Mouse (Mus musculus) neural tube, embryonic 13.5 days (tissue): ENCODE measurements at regions not wholly inside any gene's neighbourhood (a gene's known extent, or its start where the extent isn't known, plus 50 kb on each side); places are given as distances from the start of the nearest gene placed in this dataset.

Experiments
- ATAC-seq: fragments of 200-750 bp; cut with Nextera tagmentation; 2 replicates; pipeline ENCODE4 v1.8.0; 2017; ENCODE audit warnings: low read depth, mild to moderate bottlenecking, moderate TSS enrichment, moderate library complexity
- H3K27ac ChIP-seq: fragments of 300-500 bp; sonication (generic); replicated peaks from 2 replicates; pipeline ENCODE4 v1.5.1; 2015; ENCODE audit warnings: moderate library complexity, mild to moderate bottlenecking, inconsistent platforms
- H3K27me3 ChIP-seq: fragments of 300-500 bp; sonication (generic); 2 replicates; pipeline ENCODE4 v1.6.1; 2015; ENCODE audit warnings: mild to moderate bottlenecking, inconsistent platforms
- H3K36me3 ChIP-seq: fragments of 300-500 bp; sonication (generic); 2 replicates; pipeline ENCODE4 v1.6.1; 2015; ENCODE audit warnings: mild to moderate bottlenecking, inconsistent platforms
- H3K4me1 ChIP-seq: fragments of 300-500 bp; sonication (generic); replicated peaks from 2 replicates; pipeline ENCODE4 v1.6.1; 2015; ENCODE audit warnings: inconsistent platforms
- H3K4me2 ChIP-seq: fragments of 300-500 bp; sonication (generic); 2 replicates; pipeline ENCODE4 v1.6.1; 2015; ENCODE audit warnings: inconsistent platforms, mild to moderate bottlenecking, moderate library complexity
- H3K4me3 ChIP-seq: fragments of 300-500 bp; sonication (generic); 2 replicates; pipeline ENCODE4 v1.5.1; 2015; ENCODE audit warnings: mild to moderate bottlenecking, inconsistent platforms
- H3K9ac ChIP-seq: fragments of 300-500 bp; sonication (generic); 2 replicates; pipeline ENCODE4 v1.6.1; 2015; ENCODE audit warnings: moderate library complexity, mild to moderate bottlenecking, inconsistent platforms
- H3K9me3 ChIP-seq: fragments of 300-500 bp; sonication (generic); 2 replicates; pipeline ENCODE4 v1.6.1; 2016; ENCODE audit warnings: inconsistent platforms
- WGBS: fragments of 180-500 bp; shearing (Covaris S2); methylation state at CpG from one replicate; pipeline ENCODE4 v1.1.7; 2015; 5-methylcytosine and 5-hydroxymethylcytosine counted together

DNA sequence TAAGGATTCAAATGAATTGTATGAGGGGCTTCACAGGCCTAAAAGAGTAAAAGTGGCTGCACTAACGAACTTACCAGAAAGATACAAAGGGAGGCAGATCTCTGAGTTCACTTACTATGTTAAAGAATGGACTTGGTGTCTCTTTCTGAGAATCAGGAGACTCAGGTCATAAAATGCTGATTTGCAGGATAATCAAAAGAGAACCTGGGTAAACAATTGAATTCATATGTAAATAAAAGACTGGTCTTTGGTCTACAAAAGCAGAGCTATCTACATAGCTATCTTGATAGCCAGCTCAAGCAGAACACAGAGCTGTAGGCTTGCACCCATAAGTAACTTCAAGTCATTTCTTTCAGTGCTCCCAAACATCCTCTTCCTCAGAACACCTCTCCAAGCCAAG is 72.8 kb upstream of the 4930583I09Rik start:
- Histone ChIP-seq H3K36me3 (no peaks in the 10 kb centered on the region), H3K4me3 (no peak overlapping the region), H3K27me3 (no peaks in the 10 kb centered on the region), H3K4me1 (peaks cover under 1% of the 10 kb centered on the region), H3K9ac (no peak overlapping the region), H3K27ac (no peak overlapping the region), H3K9me3 (peaks cover 3% of the 10 kb centered on the region), H3K4me2 (no peak overlapping the region)
- 70% methylated on average over 1 of the region's 1 CpGs for WGBS
- ATAC-seq: no peak

DNA sequence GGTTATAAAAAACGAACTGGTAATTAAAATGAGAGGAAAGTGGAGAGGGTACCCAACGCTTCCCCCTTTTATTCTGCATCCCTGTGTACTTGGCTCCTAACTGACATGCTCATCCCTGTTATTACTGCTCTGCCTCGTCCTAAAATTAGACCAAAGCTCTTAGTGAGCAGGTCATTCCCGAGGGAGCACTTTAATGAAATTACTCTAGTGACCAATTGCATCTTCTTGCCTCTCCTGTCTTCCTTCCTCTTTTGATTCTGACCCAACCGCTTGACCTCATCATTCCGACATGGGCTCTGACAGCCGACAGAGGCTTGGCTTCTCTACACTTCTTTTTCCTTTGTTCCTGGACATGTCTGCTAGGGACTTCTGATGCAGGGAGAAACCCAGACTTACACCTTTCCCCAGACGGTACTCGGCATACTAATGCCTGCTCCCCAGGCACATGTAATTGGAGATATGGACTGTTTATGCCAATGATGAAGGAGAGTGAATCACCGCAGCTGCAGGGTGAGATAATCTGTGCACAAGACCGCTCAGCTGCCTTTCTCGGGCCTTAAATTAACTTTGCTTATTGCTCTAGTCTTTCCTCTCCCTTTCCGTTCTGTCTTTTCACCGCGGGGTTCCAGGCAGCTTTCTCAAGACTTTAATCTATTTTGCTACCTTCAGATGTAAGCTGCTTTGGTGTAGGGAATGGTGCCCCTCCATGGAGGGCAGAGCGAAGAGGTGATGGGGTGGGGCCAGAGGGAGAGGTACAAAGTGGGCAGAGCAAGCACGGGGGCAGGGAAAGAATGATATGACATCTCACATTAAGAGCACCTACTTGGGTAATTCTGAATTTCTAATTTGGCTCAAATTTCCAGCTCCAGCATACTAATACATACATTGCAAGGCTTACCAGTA is 66.1 kb upstream of the 4930583I09Rik start:
- peaks cover 16% of the 10 kb centered on the region for H3K4me1 ChIP-seq
- H3K4me3 ChIP-seq: no peak overlapping the region
- H3K9ac ChIP-seq: 0 out of 2 replicates have a peak overlapping the region, but pooled peaks have one; percentile 22
- no peaks in the 10 kb centered on the region for H3K9me3 ChIP-seq
- peak overlapping the region; percentile 20; the same call in 1 of the 2 replicates for H3K4me2 ChIP-seq
- no peaks in the 10 kb centered on the region for H3K36me3 ChIP-seq
- no peaks in the 10 kb centered on the region for H3K27me3 ChIP-seq
- 47% methylated on average over 17 of the region's 17 CpGs for WGBS
- peak overlapping the region; percentile 49 for H3K27ac ChIP-seq
- peak; percentile 67 for ATAC-seq

DNA sequence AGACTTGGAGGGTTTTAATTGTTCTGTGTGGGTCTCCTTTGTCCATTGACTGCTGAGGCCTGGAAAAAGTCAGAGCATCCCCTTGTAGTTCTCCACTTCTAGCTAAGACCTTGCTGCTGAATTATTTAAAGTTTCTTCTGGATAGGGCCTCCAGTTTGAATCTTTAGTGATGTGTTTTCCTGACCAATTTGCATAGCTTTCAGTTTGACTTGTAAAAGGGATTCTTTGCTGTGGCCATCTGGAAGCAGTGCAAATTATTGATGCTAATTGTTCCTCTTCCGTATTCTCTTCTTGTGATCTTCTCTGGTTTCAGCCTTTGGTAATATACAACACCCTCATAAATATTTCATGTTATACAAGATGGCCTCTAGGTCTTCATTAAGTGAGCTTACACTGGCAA is 61.6 kb upstream of the 4930583I09Rik start:
- ATAC-seq: no peak
- WGBS: 24% methylated on average over 1 of the region's 1 CpGs

DNA sequence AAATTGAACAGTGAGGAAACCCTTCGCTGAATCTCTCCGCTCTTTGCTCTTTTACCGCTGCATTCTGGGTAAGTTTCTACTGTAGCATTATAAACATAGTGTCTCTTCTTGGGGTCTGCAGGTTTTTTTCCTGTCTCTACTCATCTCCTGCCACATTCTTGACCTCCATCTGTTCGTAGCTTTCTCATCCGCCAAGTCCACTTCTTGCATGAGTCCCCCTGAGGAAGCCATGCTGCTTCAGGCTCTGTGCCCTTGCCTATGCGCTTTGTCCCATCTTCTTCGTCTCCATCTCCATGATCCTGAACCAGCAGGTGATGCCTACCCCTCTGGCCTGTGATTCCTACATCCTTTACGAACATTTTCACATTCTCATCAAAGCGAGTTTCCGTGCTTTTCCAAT is 60.0 kb upstream of the 4930583I09Rik start:
- H3K9ac ChIP-seq: no peak overlapping the region
- no peak for ATAC-seq
- H3K4me3 ChIP-seq: no peak overlapping the region
- H3K4me1 ChIP-seq: peaks cover 13% of the 10 kb centered on the region
- H3K27ac ChIP-seq: no peak overlapping the region
- H3K9me3 ChIP-seq: no peaks in the 10 kb centered on the region
- WGBS: 95% methylated on average over 10 of the region's 10 CpGs
- H3K36me3 ChIP-seq: no peaks in the 10 kb centered on the region
- H3K27me3 ChIP-seq: no peaks in the 10 kb centered on the region
- H3K4me2 ChIP-seq: no peak overlapping the region

More for the DNA sequence above, 61.6 kb upstream of the 4930583I09Rik start:
- Histone ChIP-seq H3K27me3 (no peaks in the 10 kb centered on the region), H3K4me2 (no peak overlapping the region), H3K9me3 (no peaks in the 10 kb centered on the region), H3K27ac (no peak overlapping the region), H3K4me3 (no peak overlapping the region), H3K36me3 (no peaks in the 10 kb centered on the region), H3K4me1 (peaks cover 25% of the 10 kb centered on the region), H3K9ac (no peak overlapping the region)

DNA sequence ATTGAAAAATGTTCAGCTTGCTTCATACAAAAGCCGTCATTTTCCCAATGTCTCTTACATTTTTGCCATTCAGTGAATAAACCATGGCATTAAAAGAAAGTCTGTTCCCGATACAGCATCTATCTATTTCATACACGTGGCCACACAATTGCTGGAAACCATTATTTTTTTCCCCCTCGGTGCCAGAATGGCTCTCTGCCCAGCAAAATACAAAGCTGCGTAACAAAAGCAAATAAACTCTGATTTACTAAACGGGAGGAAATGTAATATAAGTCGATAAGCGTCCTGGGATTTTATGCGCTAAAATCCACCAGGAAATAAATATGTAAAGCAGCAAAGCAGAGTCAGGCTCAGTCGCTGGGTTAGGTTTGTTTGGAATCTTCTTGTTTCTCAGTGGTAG is 59.6 kb upstream of the 4930583I09Rik start:
- H3K4me3 ChIP-seq: no peak overlapping the region
- H3K36me3 ChIP-seq: no peaks in the 10 kb centered on the region
- no peak overlapping the region for H3K9ac ChIP-seq
- no peak overlapping the region for H3K27ac ChIP-seq
- no peaks in the 10 kb centered on the region for H3K27me3 ChIP-seq
- 68% methylated on average over 10 of the region's 10 CpGs for WGBS
- peaks cover 13% of the 10 kb centered on the region for H3K4me1 ChIP-seq
- H3K4me2 ChIP-seq: no peak overlapping the region
- H3K9me3 ChIP-seq: no peaks in the 10 kb centered on the region
- ATAC-seq: no peak

DNA sequence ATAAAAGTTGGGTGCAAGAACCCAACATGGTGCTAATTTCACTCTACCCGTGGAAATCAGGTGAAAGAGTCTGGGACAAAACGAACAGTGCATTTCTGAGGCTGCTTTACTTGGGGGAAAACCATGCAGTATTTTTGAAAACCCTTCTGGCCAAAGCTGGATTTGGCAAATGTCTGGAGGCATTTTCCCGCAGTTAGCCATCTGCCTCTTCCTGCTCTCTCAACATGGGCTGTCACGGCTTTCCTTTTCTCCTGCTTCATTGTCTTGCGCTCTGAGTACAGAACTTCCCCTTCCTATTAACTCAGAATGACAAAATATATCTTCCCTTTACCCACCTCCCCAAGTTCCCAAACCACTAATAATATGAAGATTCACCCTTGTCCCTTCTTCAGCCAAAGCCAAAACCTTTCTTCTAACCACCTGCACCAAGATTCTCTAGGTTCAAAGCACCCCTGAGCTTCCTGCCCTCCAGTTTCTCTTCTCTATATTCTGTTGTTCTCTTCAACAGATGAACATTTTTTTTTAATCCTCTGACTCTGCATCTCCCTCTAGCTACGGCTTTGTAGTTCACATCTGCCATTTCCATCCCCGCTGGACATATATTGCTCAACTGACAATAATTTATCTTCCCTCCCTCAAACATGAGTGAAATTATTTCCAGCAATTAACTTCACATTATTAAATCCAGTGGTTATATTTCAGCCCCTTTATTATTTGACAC is 57.5 kb upstream of the 4930583I09Rik start:
- no peak overlapping the region for H3K4me2 ChIP-seq
- H3K9me3 ChIP-seq: no peaks in the 10 kb centered on the region
- H3K27me3 ChIP-seq: no peaks in the 10 kb centered on the region
- no peaks in the 10 kb centered on the region for H3K36me3 ChIP-seq
- no peak for ATAC-seq
- WGBS: 56% methylated on average over 7 of the region's 7 CpGs
- no peak overlapping the region for H3K9ac ChIP-seq
- no peak overlapping the region for H3K4me3 ChIP-seq
- peaks cover 13% of the 10 kb centered on the region for H3K4me1 ChIP-seq
- H3K27ac ChIP-seq: no peak overlapping the region
